Mouse (Mus musculus): ENCODE results near the gene Zfp367.

The Zfp367 gene

GRCm38 (mm10) chr13:64091006-64091405 lies 62.0 kb downstream of the Zfp367 start:
- no peak for DNase-seq (ENCODE audit: low read depth, low spot score)

- no peak for DNase-seq (ENCODE audit: low read depth, low spot score)
These were observed 62.7 kb downstream of the Zfp367 start for GRCm38 (mm10) chr13:64090278-64090677.

- DNase-seq (ENCODE audit: low read depth, low spot score): no peak
These were observed 63.9 kb downstream of the Zfp367 start, which contains the start of gene Hsd17b3 for GRCm38 (mm10) chr13:64089130-64089529. Gene Hsd17b3, minus strand, starts transcription at chr13:64089230.

- DNase-seq (ENCODE audit: low read depth, low spot score): no peak
These were observed 64.9 kb downstream of the Zfp367 start for GRCm38 (mm10) chr13:64088057-64088456.

GRCm38 (mm10) chr13:64086036-64086435 lies 67.0 kb downstream of the Zfp367 start:
- DNase-seq (ENCODE audit: low read depth, low spot score): no peak

GRCm38 (mm10) chr13:64083331-64083730 lies 69.7 kb downstream of the Zfp367 start:
- no peak for DNase-seq (ENCODE audit: low read depth, low spot score)

All from ZHBTc4 (cell line).